In the genomic region with DNA sequence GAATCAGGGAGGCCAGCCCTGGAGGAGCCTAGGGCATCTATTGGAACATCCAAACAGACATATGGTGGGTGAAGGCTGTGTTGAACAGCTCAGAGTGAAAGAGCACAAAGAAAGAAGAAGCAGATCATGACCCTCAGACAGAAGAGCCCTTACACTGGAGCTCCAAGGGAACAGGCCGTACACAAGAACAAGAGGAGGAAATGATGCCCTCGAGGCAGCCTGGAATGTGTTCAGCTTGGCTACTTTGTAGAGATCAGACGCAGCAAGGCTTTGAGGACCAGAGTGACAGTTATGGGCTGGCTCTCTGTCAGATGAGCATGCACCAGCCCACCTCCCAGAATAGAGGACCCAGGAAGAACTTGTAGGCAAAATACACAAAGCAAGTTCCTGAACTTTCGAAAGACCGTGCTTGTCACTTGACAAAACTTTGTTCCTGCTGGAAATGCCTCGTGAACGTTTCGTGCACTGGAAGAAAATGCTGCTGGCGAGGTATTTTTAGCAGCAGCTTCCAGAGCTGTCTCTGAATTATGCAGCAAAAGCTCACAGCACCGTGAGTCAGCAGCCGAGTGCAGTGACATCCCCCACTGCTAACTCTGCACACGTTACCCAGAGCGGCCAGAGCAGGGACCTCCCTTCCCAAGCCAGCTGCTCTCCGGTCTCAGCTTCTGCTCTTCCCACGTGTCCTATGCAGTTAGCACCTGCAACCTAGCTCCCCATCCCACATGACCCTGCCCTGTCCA, we compare ENCODE assay signal across 8 mouse cellular contexts. TPM values are rescaled to one million over a fixed set of nuclear protein-coding genes. Genes with fewer than 3 reads are reported as not detected.
A peak's percentile ranks its signal among the peaks of the same experiment; 100 is the strongest.
DNase-seq lines count a peak whose midpoint lies in the region; ATAC-seq and TF ChIP-seq lines count a peak whose summit lies in the region.

No protein-coding gene starts in this region.

- 20% methylated on average over 15 of the region's 15 CpGs for WGBS in intestine, embryonic 15.5 days
- 31% methylated on average over 15 of the region's 15 CpGs for WGBS in intestine, postnatal 0 days
- 15% methylated on average over 15 of the region's 15 CpGs for WGBS in kidney, postnatal 0 days
- WGBS in liver, embryonic 12.5 days (ENCODE audit: insufficient replicate concordance): 17% methylated on average over 15 of the region's 15 CpGs

- no peak overlapping the region for H3K4me3 ChIP-seq in intestine, embryonic 15.5 days (replicated peaks)
- no peak overlapping the region for H3K4me3 ChIP-seq in intestine, postnatal 0 days (ENCODE audit: low read depth, low read length)
- no peak overlapping the region for H3K4me3 ChIP-seq in kidney, postnatal 0 days (replicated peaks; ENCODE audit: low read depth, low read length)
- no peak overlapping the region for H3K4me3 ChIP-seq in liver, embryonic 12.5 days

- H3K9ac ChIP-seq in intestine, embryonic 15.5 days: no peak overlapping the region
- no peak overlapping the region for H3K9ac ChIP-seq in intestine, postnatal 0 days (ENCODE audit: low read depth, low read length)
- H3K9ac ChIP-seq in kidney, postnatal 0 days (ENCODE audit: low read depth, low read length): no peak overlapping the region
- no peak overlapping the region for H3K9ac ChIP-seq in liver, embryonic 12.5 days

- H3K4me1 ChIP-seq in intestine, embryonic 15.5 days (replicated peaks): no peaks in the 10 kb centered on the region; the same call in 1 of the 2 replicates
- H3K4me1 ChIP-seq in intestine, postnatal 0 days (replicated peaks; ENCODE audit: control insufficient read depth, insufficient read depth, low read length): no peaks in the 10 kb centered on the region; the same call in 1 of the 2 replicates
- 0 out of 2 replicates have a peak, but pooled peaks cover 4% of the 10 kb centered on the region for H3K4me1 ChIP-seq in kidney, postnatal 0 days (replicated peaks; ENCODE audit: insufficient read depth, low read length)
- H3K4me1 ChIP-seq in liver, embryonic 12.5 days: peaks cover 16% of the 10 kb centered on the region

- no peak for TF ChIP-seq CTCF in intestine, postnatal 0 days (IDR thresholded peaks at IDR 0.05; ENCODE audit: low read depth)
- no peak for TF ChIP-seq CTCF in kidney, postnatal 0 days (IDR thresholded peaks at IDR 0.05; ENCODE audit: low read depth)

- DNase-seq in c-Kit-positive CD71-positive TER-119-positive erythroid progenitor cells, embryonic 14.5 days (ENCODE audit: low spot score): peak; percentile 28
- DNase-seq in heart, adult 18-20 months: peak; percentile 63 to 85
- DNase-seq in kidney, postnatal 0 days (ENCODE audit: low spot score): peak; percentile 49
- peak; percentile 92 for DNase-seq in right cerebral cortex, adult 18-20 months
- no peak for DNase-seq in urinary bladder, postnatal 25 days (ENCODE audit: low spot score)

- no peaks in the 10 kb centered on the region for H3K9me3 ChIP-seq in intestine, embryonic 15.5 days
- H3K9me3 ChIP-seq in intestine, postnatal 0 days (ENCODE audit: control insufficient read depth): no peaks in the 10 kb centered on the region
- no peaks in the 10 kb centered on the region for H3K9me3 ChIP-seq in kidney, postnatal 0 days (replicated peaks; ENCODE audit: low read length)
- no peaks in the 10 kb centered on the region for H3K9me3 ChIP-seq in liver, embryonic 12.5 days (replicated peaks)

- H3K27me3 ChIP-seq in intestine, embryonic 15.5 days (replicated peaks): no peaks in the 10 kb centered on the region
- H3K27me3 ChIP-seq in intestine, postnatal 0 days (replicated peaks; ENCODE audit: control insufficient read depth, insufficient read depth, low read length): no peaks in the 10 kb centered on the region
- H3K27me3 ChIP-seq in kidney, postnatal 0 days (ENCODE audit: insufficient read depth, low read length): no peaks in the 10 kb centered on the region
- no peaks in the 10 kb centered on the region; the same call in 1 of the 2 replicates for H3K27me3 ChIP-seq in liver, embryonic 12.5 days (replicated peaks)

- no peaks in the 10 kb centered on the region for H3K36me3 ChIP-seq in intestine, embryonic 15.5 days
- no peaks in the 10 kb centered on the region for H3K36me3 ChIP-seq in intestine, postnatal 0 days (ENCODE audit: control insufficient read depth, insufficient read depth)
- H3K36me3 ChIP-seq in kidney, postnatal 0 days (ENCODE audit: insufficient read depth, low read length): no peaks in the 10 kb centered on the region
- H3K36me3 ChIP-seq in liver, embryonic 12.5 days: no peaks in the 10 kb centered on the region

- ATAC-seq in intestine, embryonic 15.5 days: peak; percentile 53; the same call in 1 of the 2 replicates
- no peak for ATAC-seq in intestine, postnatal 0 days
- no peak for ATAC-seq in kidney, postnatal 0 days (replicated peaks; ENCODE audit: low FRiP score, low read depth)
- ATAC-seq in liver, embryonic 12.5 days: peak; percentile 65

- H3K4me2 ChIP-seq in intestine, embryonic 15.5 days (replicated peaks): peak overlapping the region; percentile 19; the same call in 1 of the 2 replicates
- H3K4me2 ChIP-seq in intestine, postnatal 0 days (replicated peaks; ENCODE audit: low read depth): no peak overlapping the region
- H3K4me2 ChIP-seq in kidney, postnatal 0 days (ENCODE audit: low read length): 0 out of 2 replicates have a peak overlapping the region, but pooled peaks have one; percentile 4
- peak overlapping the region; percentile 26 for H3K4me2 ChIP-seq in liver, embryonic 12.5 days

- no peak overlapping the region for H3K27ac ChIP-seq in intestine, embryonic 15.5 days
- no peak overlapping the region for H3K27ac ChIP-seq in intestine, postnatal 0 days (ENCODE audit: low read depth, low read length)
- H3K27ac ChIP-seq in kidney, postnatal 0 days: peak overlapping the region; percentile 34; the same call in 1 of the 2 replicates
- 0 out of 2 replicates have a peak overlapping the region, but pooled peaks have one; percentile 17 for H3K27ac ChIP-seq in liver, embryonic 12.5 days

RNA-seq across cellular contexts. Expression of gene Zfyve28, which starts 45.9 kb away (rescaled TPM):
- 0.47 and 0.65 TPM in 2 replicates for polyA plus RNA-seq in intestine, embryonic 15.5 days (2015; fragmentation: Nextera tagmentation; extraction: Ambion mirVana)
- 0.05 and 0.07 TPM in 2 replicates for polyA plus RNA-seq in intestine, postnatal 0 days (2015; fragmentation: Nextera tagmentation; extraction: Ambion mirVana)
- under 1 TPM; 0.42 to 0.59 TPM for total RNA-seq in heart, adult 18-20 months (2021)
- 0.08 and 0.14 TPM in 2 replicates for polyA plus RNA-seq in kidney, postnatal 0 days (2015; fragmentation: Nextera tagmentation; extraction: Ambion mirVana)
- 0.16 TPM in 1 of 2 replicates, not detected in the other for polyA plus RNA-seq in liver, embryonic 12.5 days (2016; fragmentation: Nextera tagmentation; extraction: Ambion mirVana)

RNA-seq across cellular contexts. Expression of gene Cfap99, which starts 46.0 kb away (rescaled TPM):
- polyA plus RNA-seq in intestine, embryonic 15.5 days (2015; fragmentation: Nextera tagmentation; extraction: Ambion mirVana): not detected in 2 replicates
- polyA plus RNA-seq in intestine, postnatal 0 days (2015; fragmentation: Nextera tagmentation; extraction: Ambion mirVana): not detected in 2 replicates
- total RNA-seq in heart, adult 18-20 months (2021): not detected
- not detected in 2 replicates for polyA plus RNA-seq in kidney, postnatal 0 days (2015; fragmentation: Nextera tagmentation; extraction: Ambion mirVana)
- not detected in 2 replicates for polyA plus RNA-seq in liver, embryonic 12.5 days (2016; fragmentation: Nextera tagmentation; extraction: Ambion mirVana)

RNA-seq across cellular contexts. Expression of gene Mxd4, which starts 54.9 kb away (rescaled TPM):
- 18.7 and 19.4 TPM in 2 replicates for polyA plus RNA-seq in intestine, embryonic 15.5 days (2015; fragmentation: Nextera tagmentation; extraction: Ambion mirVana)
- 14.1 and 17.7 TPM in 2 replicates for polyA plus RNA-seq in intestine, postnatal 0 days (2015; fragmentation: Nextera tagmentation; extraction: Ambion mirVana)
- total RNA-seq in heart, adult 18-20 months (2021): 10 to 100 TPM; 68.7 to 77.8 TPM
- polyA plus RNA-seq in kidney, postnatal 0 days (2015; fragmentation: Nextera tagmentation; extraction: Ambion mirVana): 34.6 and 35.7 TPM in 2 replicates
- polyA plus RNA-seq in liver, embryonic 12.5 days (2016; fragmentation: Nextera tagmentation; extraction: Ambion mirVana): 5.4 and 5.5 TPM in 2 replicates

Comparison
In these comparisons a context has a peak if more than half of its experiments do, and no peak if none do; other contexts are left out.
1. ATAC-seq: peak in intestine, embryonic 15.5 days (single experiment) and liver, embryonic 12.5 days (single experiment); none in intestine, postnatal 0 days (single experiment) and kidney, postnatal 0 days (single experiment).
2. H3K27ac ChIP-seq: peak in kidney, postnatal 0 days (single experiment) and liver, embryonic 12.5 days (single experiment); none in intestine, embryonic 15.5 days (single experiment) and intestine, postnatal 0 days (single experiment).